Mouse (Mus musculus): Measurements from ENCODE around the gene Nhlrc4. TPM values are rescaled to one million over a fixed set of nuclear protein-coding genes. Genes with fewer than 3 reads are reported as not detected.

Gene Nhlrc4
- polyA plus RNA-seq, 1 experiment = 4.7 TPM

DNA sequence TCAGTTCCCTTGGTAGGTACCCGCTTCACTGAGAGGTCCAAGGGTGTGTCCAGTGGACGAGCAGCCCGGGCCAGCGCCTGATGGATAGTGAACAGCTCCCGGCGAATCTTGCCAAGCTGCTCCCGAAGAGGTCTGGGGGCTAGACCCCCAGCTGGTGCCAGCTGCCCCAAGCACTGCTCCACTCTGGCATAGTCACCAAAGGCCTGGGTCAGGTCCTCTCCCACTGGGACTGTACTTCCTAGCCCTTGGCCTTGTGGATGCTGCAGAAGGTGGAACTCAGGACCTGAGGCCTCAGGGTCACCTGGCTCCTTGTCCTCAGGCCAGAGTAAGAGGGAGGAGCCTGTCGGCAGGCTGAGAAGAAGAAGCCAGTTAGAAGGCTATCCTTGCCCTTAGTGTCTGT lies 2.1 kb upstream of the Nhlrc4 start:
- TF ChIP-seq CTCF (IDR thresholded peaks at IDR 0.05; ENCODE audit: extremely low read depth, insufficient read depth, insufficient read length, insufficient replicate concordance) (no peak), POLR2A (IDR thresholded peaks at IDR 0.05; ENCODE audit: low read depth, low read length) (no peak)
- Histone ChIP-seq H3K4me1 (ENCODE audit: control insufficient read depth, insufficient read depth, insufficient read length) (peaks cover 12% of the 10 kb centered on the region), H3K27ac (ENCODE audit: insufficient read depth, low read length) (no peak overlapping the region), H3K36me3 (ENCODE audit: control insufficient read depth, insufficient read depth, low read length) (no peaks in the 10 kb centered on the region), H3K27me3 (ENCODE audit: control insufficient read depth, insufficient read depth, low read length) (peaks cover 9% of the 10 kb centered on the region), H3K4me3 (ENCODE audit: extremely low read depth, insufficient read depth, insufficient read length) (no peak overlapping the region)
- 87% methylated on average over 8 of the region's 8 CpGs for WGBS
- no peak for DNase-seq (ENCODE audit: low read depth in 1 of 2, low spot score in 2 of 2)

DNA sequence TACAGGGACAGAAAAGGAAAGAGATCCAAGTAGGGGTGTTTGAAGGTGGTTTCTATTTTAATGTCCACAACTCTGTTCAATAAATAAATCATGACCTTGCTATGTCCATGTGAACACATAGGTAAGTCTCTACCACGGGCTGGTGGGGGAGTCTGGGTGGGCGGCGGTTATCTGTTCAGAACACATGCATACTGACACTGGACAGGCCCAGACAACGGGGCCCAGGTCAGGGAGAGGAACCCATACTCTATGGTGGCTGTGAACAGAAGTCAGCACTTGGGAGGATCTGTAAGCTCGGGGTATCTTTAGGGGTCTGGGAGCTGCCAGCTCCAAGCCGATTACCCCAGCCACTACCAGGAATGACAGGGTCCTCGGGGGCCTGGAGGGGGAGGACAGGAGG lies 1.6 kb upstream of the Nhlrc4 start:
- no peak for TF ChIP-seq CTCF (IDR thresholded peaks at IDR 0.05; ENCODE audit: extremely low read depth, insufficient read depth, insufficient read length, insufficient replicate concordance)
- TF ChIP-seq POLR2A (IDR thresholded peaks at IDR 0.05; ENCODE audit: low read depth, low read length) = no peak
- Histone ChIP-seq H3K27ac (ENCODE audit: insufficient read depth, low read length) (no peak overlapping the region), H3K36me3 (ENCODE audit: control insufficient read depth, insufficient read depth, low read length) (no peaks in the 10 kb centered on the region), H3K4me1 (ENCODE audit: control insufficient read depth, insufficient read depth, insufficient read length) (peaks cover 9% of the 10 kb centered on the region; the same call in 1 of the 2 replicates), H3K4me3 (ENCODE audit: extremely low read depth, insufficient read depth, insufficient read length) (no peak overlapping the region), H3K27me3 (ENCODE audit: control insufficient read depth, insufficient read depth, low read length) (0 out of 2 replicates have a peak, but pooled peaks cover 4% of the 10 kb centered on the region)
- 84% methylated on average over 7 of the region's 7 CpGs for WGBS
- DNase-seq (ENCODE audit: low read depth in 1 of 2, low spot score in 2 of 2) = no peak

DNA sequence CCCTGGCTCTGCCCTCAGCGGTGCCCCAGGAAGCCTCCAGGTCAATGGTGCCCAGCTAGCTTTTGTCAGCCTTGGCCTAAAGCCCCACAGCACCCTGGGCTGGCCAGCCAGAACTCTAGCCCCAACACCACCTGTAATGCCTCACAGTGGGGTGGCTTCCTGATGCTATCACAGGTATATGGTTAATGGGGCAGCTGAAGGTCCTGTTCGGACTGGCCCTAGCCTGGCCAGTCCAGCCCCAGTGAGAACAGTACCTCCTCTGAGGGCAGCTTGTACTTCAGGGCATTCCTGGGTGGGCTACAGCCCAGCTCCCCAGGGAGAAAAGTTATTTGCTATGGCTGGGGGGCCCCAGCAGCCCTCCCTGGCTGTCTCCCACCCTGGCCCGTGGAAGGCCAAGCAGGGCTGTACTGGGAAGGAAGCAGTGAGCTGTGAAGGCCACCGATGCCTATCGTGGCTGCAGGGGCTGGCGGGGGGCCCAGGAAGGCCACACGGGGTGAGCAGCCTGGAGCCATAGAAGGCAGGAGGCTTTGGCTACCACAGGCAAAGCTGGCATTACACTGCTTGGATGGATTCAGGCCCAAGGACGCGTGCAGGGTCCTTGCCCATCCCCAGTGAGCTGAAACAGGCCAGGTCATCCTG lies 875 bp upstream of the Nhlrc4 start:
- Histone ChIP-seq H3K27ac (ENCODE audit: insufficient read depth, low read length) (no peak overlapping the region), H3K36me3 (ENCODE audit: control insufficient read depth, insufficient read depth, low read length) (no peaks in the 10 kb centered on the region), H3K4me1 (ENCODE audit: control insufficient read depth, insufficient read depth, insufficient read length) (peaks cover 9% of the 10 kb centered on the region; the same call in 1 of the 2 replicates), H3K4me3 (ENCODE audit: extremely low read depth, insufficient read depth, insufficient read length) (no peak overlapping the region), H3K27me3 (ENCODE audit: control insufficient read depth, insufficient read depth, low read length) (no peaks in the 10 kb centered on the region)
- no peak for DNase-seq (ENCODE audit: low read depth in 1 of 2, low spot score in 2 of 2)
- TF ChIP-seq CTCF (IDR thresholded peaks at IDR 0.05; ENCODE audit: extremely low read depth, insufficient read depth, insufficient read length, insufficient replicate concordance) = no peak
- TF ChIP-seq POLR2A (IDR thresholded peaks at IDR 0.05; ENCODE audit: low read depth, low read length) = no peak
- WGBS = 79% methylated on average over 9 of the region's 9 CpGs

DNA sequence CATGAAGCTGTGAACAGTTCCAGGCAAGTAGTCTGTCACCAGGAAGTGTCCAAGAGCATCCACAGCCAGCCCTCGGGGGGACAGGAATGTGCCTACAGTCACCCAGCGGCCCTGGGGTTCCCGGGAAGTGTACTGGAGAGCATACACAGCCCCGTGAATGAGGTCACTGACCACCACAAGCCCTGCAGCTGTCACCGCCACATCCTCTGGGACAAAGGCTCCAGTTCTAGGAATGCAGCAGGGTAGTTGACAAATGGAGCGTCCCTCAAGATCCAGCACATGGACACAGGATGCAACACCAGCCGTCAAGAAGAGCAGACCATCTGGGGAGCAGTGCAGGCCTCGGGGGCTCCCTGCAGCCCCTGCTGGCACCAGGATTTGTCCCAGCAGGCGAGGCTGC lies 992 bp downstream of the Nhlrc4 start:
- Histone ChIP-seq H3K4me3 (ENCODE audit: extremely low read depth, insufficient read depth, insufficient read length) (no peak overlapping the region), H3K4me1 (ENCODE audit: control insufficient read depth, insufficient read depth, insufficient read length) (peaks cover 9% of the 10 kb centered on the region; the same call in 1 of the 2 replicates), H3K27ac (ENCODE audit: insufficient read depth, low read length) (peak overlapping the region; percentile 8; the same call in 1 of the 2 replicates), H3K36me3 (ENCODE audit: control insufficient read depth, insufficient read depth, low read length) (no peaks in the 10 kb centered on the region), H3K27me3 (ENCODE audit: control insufficient read depth, insufficient read depth, low read length) (no peaks in the 10 kb centered on the region)
- TF ChIP-seq POLR2A (IDR thresholded peaks at IDR 0.05; ENCODE audit: low read depth, low read length) (no peak), CTCF (IDR thresholded peaks at IDR 0.05; ENCODE audit: extremely low read depth, insufficient read depth, insufficient read length, insufficient replicate concordance) (no peak)
- 86% methylated on average over 9 of the region's 9 CpGs for WGBS
- DNase-seq (ENCODE audit: low read depth in 1 of 2, low spot score in 2 of 2) = no peak

DNA sequence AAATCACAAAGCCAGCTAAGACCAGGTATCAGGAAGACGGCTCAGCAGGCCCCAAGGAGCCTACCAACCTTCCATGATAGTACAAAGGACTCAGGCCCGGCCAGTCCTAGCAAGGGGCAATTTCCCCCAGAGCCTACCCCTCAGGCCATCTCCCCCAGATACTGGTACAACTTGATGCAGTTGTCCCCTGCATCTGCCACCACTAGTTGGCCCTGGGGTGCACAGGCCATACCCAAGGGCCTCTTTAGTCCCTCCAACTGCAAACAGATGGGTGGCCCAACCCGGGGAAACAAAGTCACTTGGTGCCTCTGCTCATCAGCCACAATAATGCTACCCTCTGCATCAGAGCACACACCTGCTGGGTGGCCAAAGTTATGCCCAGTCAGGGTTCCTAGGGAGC lies 1.5 kb downstream of the Nhlrc4 start:
- no peak for DNase-seq (ENCODE audit: low read depth in 1 of 2, low spot score in 2 of 2)
- Histone ChIP-seq H3K36me3 (ENCODE audit: control insufficient read depth, insufficient read depth, low read length) (no peaks in the 10 kb centered on the region), H3K4me1 (ENCODE audit: control insufficient read depth, insufficient read depth, insufficient read length) (peaks cover 9% of the 10 kb centered on the region; the same call in 1 of the 2 replicates), H3K27me3 (ENCODE audit: control insufficient read depth, insufficient read depth, low read length) (no peaks in the 10 kb centered on the region), H3K4me3 (ENCODE audit: extremely low read depth, insufficient read depth, insufficient read length) (no peak overlapping the region), H3K27ac (ENCODE audit: insufficient read depth, low read length) (peak overlapping the region; percentile 32; the same call in 1 of the 2 replicates)
- WGBS = 71% methylated on average over 3 of the region's 3 CpGs
- TF ChIP-seq CTCF (IDR thresholded peaks at IDR 0.05; ENCODE audit: extremely low read depth, insufficient read depth, insufficient read length, insufficient replicate concordance) = no peak
- no peak for TF ChIP-seq POLR2A (IDR thresholded peaks at IDR 0.05; ENCODE audit: low read depth, low read length)

DNA sequence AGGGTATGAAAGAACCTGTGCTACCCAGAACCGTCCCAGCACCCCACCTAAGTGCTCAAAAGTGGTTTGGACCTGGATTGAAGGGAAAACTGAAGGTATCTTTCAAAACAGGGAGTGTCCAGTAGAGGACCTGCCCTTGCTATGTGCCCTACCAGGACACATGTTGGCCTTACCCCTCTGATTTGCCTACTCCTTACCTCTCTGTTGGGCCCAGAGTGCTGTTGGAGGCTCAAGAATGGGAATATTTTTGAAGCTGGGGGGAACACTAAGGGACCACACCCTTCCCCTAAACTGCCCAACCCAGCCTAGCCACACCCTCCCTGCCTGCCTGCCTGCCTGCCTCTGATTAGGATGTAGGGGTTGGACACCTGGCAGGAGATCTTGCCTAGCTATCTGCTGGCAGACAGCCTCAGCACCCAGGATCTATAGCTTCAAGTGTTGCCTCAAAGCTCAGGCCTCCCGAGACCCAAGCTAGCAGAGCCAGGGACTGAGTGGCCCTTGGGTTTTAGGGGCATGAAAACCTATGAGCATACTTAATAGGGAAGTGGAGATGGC lies 2.1 kb downstream of the Nhlrc4 start:
- Histone ChIP-seq H3K4me1 (ENCODE audit: control insufficient read depth, insufficient read depth, insufficient read length) (peaks cover 9% of the 10 kb centered on the region; the same call in 1 of the 2 replicates), H3K36me3 (ENCODE audit: control insufficient read depth, insufficient read depth, low read length) (no peaks in the 10 kb centered on the region), H3K27ac (ENCODE audit: insufficient read depth, low read length) (peak overlapping the region; percentile 32; the same call in 1 of the 2 replicates), H3K4me3 (ENCODE audit: extremely low read depth, insufficient read depth, insufficient read length) (0 out of 2 replicates have a peak overlapping the region, but pooled peaks have one; percentile 92), H3K27me3 (ENCODE audit: control insufficient read depth, insufficient read depth, low read length) (no peaks in the 10 kb centered on the region)
- 72% methylated on average over 2 of the region's 2 CpGs for WGBS
- TF ChIP-seq POLR2A (IDR thresholded peaks at IDR 0.05; ENCODE audit: low read depth, low read length) (no peak), CTCF (IDR thresholded peaks at IDR 0.05; ENCODE audit: extremely low read depth, insufficient read depth, insufficient read length, insufficient replicate concordance) (no peak)
- DNase-seq (ENCODE audit: low read depth in 1 of 2, low spot score in 2 of 2) = no peak
